In genomic region chr6:77511805-77512204, GRCm38 (mm10) we compare ENCODE assay signal across 20 mouse cellular contexts.
A peak's percentile ranks its signal among the peaks of the same experiment; 100 is the strongest.
DNase-seq lines count a peak whose midpoint lies in the region; ATAC-seq lines count a peak whose summit lies in the region.
"Had no signal": no experiment of that assay in that cellular context is flagged by ENCODE, and none has a peak within 500 bp of the region (broad histone marks: within the 10 kb centered on the region; RNA-seq: fewer than 3 reads in every experiment).

No protein-coding gene starts in this region.

- DNase-seq in embryo, embryonic 10 days (ENCODE audit: low spot score) = peak; percentile 4
- no peak for DNase-seq in embryo, embryonic 11 days
- DNase-seq in kidney, adult 9 months = no peak
- DNase-seq in embryo, embryonic 9.5 days (ENCODE audit: extremely low spot score) = peak; percentile 13
- no peak for DNase-seq in lung, postnatal 36 days
- DNase-seq in adipocyte (ENCODE audit: low spot score) = no peak
- DNase-seq: right cerebral cortex, adult 18-20 months; spleen, adult 18-20 months; thymus, postnatal 14 days had no signal

- no peak overlapping the region for H3K9ac ChIP-seq in kidney, embryonic 15.5 days
- H3K9ac ChIP-seq in neural tube, embryonic 13.5 days = no peak overlapping the region
- H3K9ac ChIP-seq: embryonic facial prominence, embryonic 15.5 days; limb, embryonic 12.5 days; liver, embryonic 14.5 days had no signal

- ATAC-seq in kidney, embryonic 15.5 days (replicated peaks; ENCODE audit: low FRiP score) = peak; percentile 36; the same call in 1 of the 2 replicates
- peak; percentile 73 for ATAC-seq in neural tube, embryonic 13.5 days (ENCODE audit: low read depth)
- ATAC-seq: intestine, postnatal 0 days; lung, postnatal 0 days had no signal

- H3K4me1 ChIP-seq in kidney, embryonic 15.5 days = peaks cover 3% of the 10 kb centered on the region; the same call in 1 of the 2 replicates
- H3K4me1 ChIP-seq in neural tube, embryonic 13.5 days (replicated peaks) = peaks cover 33% of the 10 kb centered on the region
- H3K4me1 ChIP-seq: embryonic facial prominence, embryonic 15.5 days; megakaryocyte, embryonic 14.5 days had no signal

- no peaks in the 10 kb centered on the region for H3K9me3 ChIP-seq in kidney, embryonic 15.5 days (replicated peaks)
- no peaks in the 10 kb centered on the region for H3K9me3 ChIP-seq in neural tube, embryonic 13.5 days
- H3K9me3 ChIP-seq: embryonic facial prominence, embryonic 15.5 days; limb, embryonic 12.5 days; megakaryocyte, embryonic 14.5 days had no signal

- H3K27ac ChIP-seq in kidney, embryonic 15.5 days = no peak overlapping the region
- peak overlapping the region; percentile 73 for H3K27ac ChIP-seq in neural tube, embryonic 13.5 days (replicated peaks)
- H3K27ac ChIP-seq: embryonic facial prominence, embryonic 15.5 days; limb, embryonic 12.5 days; liver, embryonic 14.5 days; stomach, postnatal 0 days had no signal

- no peaks in the 10 kb centered on the region for H3K27me3 ChIP-seq in kidney, embryonic 15.5 days
- no peaks in the 10 kb centered on the region for H3K27me3 ChIP-seq in neural tube, embryonic 13.5 days
- H3K27me3 ChIP-seq: CH12.LX; embryonic facial prominence, embryonic 15.5 days; limb, embryonic 12.5 days; megakaryocyte, embryonic 14.5 days had no signal

- no peaks in the 10 kb centered on the region for H3K36me3 ChIP-seq in kidney, embryonic 15.5 days
- H3K36me3 ChIP-seq in neural tube, embryonic 13.5 days = no peaks in the 10 kb centered on the region
- H3K36me3 ChIP-seq: embryonic facial prominence, embryonic 15.5 days; limb, embryonic 12.5 days had no signal

- no peak overlapping the region for H3K4me2 ChIP-seq in kidney, embryonic 15.5 days
- H3K4me2 ChIP-seq in neural tube, embryonic 13.5 days = no peak overlapping the region
- H3K4me2 ChIP-seq: embryonic facial prominence, embryonic 15.5 days; heart, embryonic 11.5 days; limb, embryonic 12.5 days had no signal

- no peak overlapping the region for H3K4me3 ChIP-seq in kidney, embryonic 15.5 days (replicated peaks)
- H3K4me3 ChIP-seq in neural tube, embryonic 13.5 days = no peak overlapping the region
- H3K4me3 ChIP-seq: embryonic facial prominence, embryonic 15.5 days; limb, embryonic 12.5 days; megakaryocyte, embryonic 14.5 days had no signal

- 14% methylated on average over 5 of the region's 5 CpGs for WGBS in kidney, embryonic 15.5 days
- WGBS in neural tube, embryonic 13.5 days = 2% methylated on average over 5 of the region's 5 CpGs

Comparison
In these comparisons a context has a peak if more than half of its experiments do, and no peak if none do; other contexts are left out.
1. DNase-seq: peak in embryo, embryonic 10 days (single experiment) and embryo, embryonic 9.5 days (single experiment); none in embryo, embryonic 11 days (single experiment), kidney, adult 9 months (single experiment), lung, postnatal 36 days (single experiment) and adipocyte (single experiment).